Mouse (Mus musculus) adrenal gland (tissue): ENCODE results near the gene Pik3cd.
"Not testable (repeated sequence)": the region's sequence is repeated elsewhere in the genome, so short reads cannot be mapped to it uniquely, and the experiment has no call there.

Experiments used
- intact Hi-C: fragments of 180-260 bp; cut with DNase I; formaldehyde crosslinking; loops from one replicate; pipeline ENCODE4 v1.15.1; 2025

Pik3cd gene

DNA sequence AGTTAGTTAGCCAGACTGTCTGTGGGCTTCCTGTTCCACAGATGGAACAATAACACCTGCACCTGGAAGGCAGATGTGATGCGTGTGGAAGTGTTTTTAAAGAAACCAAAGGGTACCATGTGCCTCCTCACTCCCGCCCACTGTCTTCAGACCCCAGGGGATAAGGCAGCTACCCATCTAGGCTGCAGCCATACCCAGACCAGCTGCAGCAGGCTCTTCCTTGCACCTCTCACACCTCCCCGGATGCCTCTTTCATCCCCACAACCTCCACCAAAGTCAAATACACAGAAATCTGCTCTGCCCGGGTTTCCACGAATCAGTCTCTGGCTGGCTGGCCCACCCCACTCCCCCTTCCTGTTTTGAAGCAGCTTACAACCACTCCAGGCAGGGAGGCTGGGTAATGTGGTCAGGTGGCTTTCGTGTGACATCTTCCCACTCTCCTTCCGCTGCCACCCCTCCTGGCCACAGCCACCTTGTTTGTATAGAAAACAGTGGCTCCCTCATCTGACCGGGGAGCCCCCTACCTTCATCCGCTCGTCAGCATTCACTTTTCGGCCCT, 44.4 kb downstream of the Pik3cd start:
- intact Hi-C loops, result no loop called here

- intact Hi-C loops, result no loop called here
Measured at GRCm38 (mm10) chr4:149654232-149654631, 48.1 kb downstream of the Pik3cd start.

GRCm38 (mm10) chr4:149650493-149651193, 51.7 kb downstream of the Pik3cd start:
- intact Hi-C loops, result loop anchor here (2.0 kb wide), 1 partner anchor 62 kb away; no protein-coding TSS in a partner anchor

GRCm38 (mm10) chr4:149648031-149648805, 54.2 kb downstream of the Pik3cd start:
- intact Hi-C loops, result no loop called here

DNA sequence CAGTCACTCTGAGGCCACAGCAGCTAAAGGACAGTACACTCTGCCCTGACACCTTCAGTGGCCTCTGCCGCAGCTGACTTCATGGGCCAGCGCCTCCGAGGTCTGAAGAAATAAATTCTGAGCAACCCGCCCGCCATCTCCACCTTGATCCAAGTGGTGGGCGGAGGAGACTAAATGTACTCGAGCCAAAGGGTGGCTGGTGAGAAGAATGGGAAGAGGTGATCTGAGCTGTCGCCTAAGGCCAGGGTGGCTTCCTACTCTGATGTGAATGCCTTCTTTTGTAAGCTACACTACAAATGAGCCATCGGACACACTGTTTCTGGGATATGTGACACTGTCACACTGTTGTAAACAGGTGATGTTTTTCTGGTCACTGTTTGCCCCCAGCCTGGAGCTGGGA, 56.6 kb downstream of the Pik3cd start:
- intact Hi-C loops, result no loop called here

GRCm38 (mm10) chr4:149641956-149642355, 60.4 kb downstream of the Pik3cd start:
- intact Hi-C loops, result no loop called here

DNA sequence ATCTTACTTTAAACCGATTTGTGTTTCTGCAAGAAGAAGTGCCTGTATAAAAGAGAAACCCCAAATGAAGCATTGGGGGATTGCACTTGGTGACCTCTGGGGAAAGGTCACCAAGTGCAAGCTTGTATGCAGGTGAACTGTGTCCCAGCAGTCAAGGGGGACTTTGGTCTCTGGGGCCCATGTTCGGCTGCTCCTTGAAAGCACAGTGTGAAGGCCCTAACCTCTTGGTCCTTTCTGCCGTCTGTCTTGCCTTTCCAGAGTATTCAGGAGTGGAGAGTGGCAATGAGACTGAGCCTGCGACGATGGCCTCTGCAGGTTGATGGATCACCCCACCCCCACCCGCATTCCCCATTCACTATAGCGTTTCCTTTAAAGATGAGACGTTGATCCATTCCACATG, 61.0 kb downstream of the Pik3cd start:
- intact Hi-C loops, result no loop called here

- intact Hi-C loops, result no loop called here
Measured at GRCm38 (mm10) chr4:149640831-149641230, 61.5 kb downstream of the Pik3cd start.

DNA sequence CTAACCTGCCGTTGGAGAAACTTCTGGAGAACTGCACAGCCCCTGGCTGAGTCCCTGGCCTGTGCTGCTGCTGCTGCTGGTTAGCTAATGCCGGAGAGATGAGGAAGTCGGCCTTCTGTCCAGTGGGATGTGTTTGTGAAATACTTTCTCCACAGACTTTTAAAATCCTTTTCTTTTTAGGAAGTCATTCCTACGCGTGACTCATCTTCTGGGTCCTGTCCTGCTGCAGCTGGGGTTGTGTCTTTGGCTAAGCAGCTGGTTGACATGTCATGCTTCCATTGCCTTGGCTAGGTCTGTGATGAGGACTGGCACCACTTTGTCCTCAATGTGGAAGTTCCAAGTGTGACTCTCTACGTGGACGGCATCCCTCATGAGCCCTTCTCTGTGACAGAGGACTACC, 64.4 kb downstream of the Pik3cd start:
- intact Hi-C loops, result no loop called here

- intact Hi-C loops, result no loop called here
Measured at GRCm38 (mm10) chr4:149635915-149636415, 66.4 kb downstream of the Pik3cd start.

DNA sequence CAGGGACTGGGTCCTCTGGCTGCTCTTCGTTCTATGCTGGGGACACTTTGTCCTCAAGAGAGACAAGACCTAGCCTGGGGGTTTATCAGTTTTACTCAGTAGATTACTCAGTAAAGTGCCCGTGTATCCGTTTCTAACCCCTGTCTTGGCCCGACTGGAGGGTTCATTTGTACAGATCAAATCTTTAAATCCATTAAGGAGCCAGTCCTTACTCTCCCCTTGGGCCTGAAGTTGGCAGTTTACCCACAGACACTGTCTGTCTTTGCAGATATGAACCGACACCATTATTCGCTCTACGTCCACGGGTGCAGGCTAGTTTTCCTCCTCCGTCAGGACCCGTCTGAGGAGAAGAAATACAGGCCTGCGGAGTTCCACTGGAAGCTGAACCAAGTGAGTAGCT, 67.4 kb downstream of the Pik3cd start:
- intact Hi-C loops, result no loop called here

GRCm38 (mm10) chr4:149634157-149634556, 68.2 kb downstream of the Pik3cd start:
- intact Hi-C loops, result no loop called here

- intact Hi-C loops, result no loop called here
Measured at GRCm38 (mm10) chr4:149632670-149633307, 69.6 kb downstream of the Pik3cd start.

GRCm38 (mm10) chr4:149628810-149629209, 73.6 kb downstream of the Pik3cd start:
- intact Hi-C loops, result no loop called here

DNA sequence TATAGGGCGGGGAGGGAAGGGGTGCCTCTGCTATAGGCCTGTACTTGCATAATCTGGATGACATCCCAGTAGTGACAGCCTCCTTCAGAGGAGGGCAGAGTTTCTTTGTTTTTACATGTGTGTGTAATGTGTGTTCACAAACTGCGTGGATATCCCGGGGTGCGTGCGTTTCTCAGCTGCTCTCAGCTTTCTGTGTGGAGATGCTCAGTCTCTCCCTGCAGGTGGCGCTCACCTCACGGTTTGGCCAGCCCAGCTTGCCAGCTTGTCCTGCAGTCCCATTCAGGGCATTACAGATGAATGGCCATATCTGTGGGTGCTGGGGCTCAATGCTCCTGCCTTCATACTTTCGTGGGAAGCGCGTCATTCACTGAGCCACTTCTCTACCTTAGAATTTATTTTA, 74.0 kb downstream of the Pik3cd start:
- intact Hi-C loops, result no loop called here

GRCm38 (mm10) chr4:149626809-149627208, 75.6 kb downstream of the Pik3cd start:
- intact Hi-C loops, result no loop called here

DNA sequence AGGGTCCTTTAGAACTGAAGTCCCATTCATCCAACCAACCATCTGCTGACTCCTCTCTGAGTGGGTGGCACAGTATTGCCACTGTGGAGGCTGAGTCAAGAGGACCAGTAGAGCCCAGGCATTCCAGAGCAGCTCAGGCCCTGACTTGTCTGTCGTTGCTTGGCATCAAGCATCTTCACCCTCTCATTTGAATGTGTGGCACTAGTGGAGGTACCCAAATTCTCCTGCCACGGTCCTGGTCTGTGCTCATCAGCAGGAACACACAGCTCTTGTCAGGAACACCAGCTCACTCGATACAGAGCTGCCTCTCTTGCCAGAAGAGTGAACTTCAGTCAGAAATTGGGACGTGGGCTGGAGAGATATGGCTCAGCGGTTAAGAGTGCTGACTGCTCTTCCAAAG, 78.7 kb downstream of the Pik3cd start:
- intact Hi-C loops, result no loop called here

- intact Hi-C loops, result no loop called here
Measured at GRCm38 (mm10) chr4:149621286-149621685, 81.1 kb downstream of the Pik3cd start.

GRCm38 (mm10) chr4:149619988-149620387, 82.4 kb downstream of the Pik3cd start:
- intact Hi-C loops, result no loop called here

DNA sequence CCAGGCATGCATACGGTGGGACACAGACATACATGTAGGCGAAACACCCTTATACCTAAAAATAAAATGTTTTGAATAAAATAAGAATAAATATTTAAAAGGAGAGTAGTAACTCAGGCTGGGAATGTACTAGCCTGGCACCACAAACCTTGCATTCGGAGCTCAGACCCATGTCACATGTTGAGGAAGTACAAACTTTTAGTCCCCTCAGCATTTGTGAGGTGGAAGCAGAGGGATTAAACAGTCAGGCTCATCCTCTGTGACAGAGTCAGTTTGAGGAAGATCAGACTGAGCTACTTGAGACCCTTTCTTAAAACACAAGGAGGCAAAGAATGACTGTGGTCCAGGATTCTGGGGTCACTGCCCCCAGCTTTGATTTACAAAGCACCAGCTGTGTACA, 85.4 kb downstream of the Pik3cd start:
- intact Hi-C loops, result not testable (repeated sequence)

DNA sequence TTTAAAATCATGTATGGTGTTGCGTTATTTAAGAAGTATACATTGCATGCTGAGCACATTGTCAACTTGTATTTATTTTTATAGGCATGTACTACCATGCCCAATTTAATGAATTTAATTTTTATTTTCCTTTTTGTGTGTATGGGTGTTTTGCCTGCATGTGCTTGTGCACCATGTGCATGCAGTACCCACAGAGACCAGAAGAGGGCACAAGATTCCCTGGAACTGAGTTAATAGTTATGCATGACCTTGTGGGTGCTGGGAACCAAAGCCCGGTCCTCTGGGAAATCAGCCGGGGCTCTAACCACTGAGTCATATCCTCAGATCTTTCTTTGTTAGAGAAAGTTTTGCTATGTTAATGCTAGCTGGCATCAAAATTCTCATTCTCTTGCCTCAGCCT, 87.5 kb downstream of the Pik3cd start:
- intact Hi-C loops, result no loop called here

DNA sequence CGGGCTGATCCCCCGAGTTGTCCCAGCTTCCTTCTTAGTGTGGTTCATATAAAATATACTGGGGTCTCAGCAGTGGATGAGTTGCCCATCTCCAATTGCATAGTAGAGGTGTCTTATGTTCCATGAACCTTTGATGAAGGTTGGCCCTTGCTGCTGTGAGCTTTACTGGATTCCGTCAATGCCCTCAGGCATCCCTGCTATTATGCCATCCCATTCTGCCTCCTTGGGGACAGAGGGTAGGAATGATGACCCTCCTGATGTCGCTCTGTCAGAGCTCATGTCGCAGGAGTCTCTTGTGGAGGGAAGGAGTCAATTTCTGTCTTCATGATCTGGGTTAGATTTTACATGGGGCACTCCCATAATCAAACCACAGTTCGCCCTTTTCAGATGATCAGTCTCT, 88.9 kb downstream of the Pik3cd start:
- intact Hi-C loops, result not testable (repeated sequence)
